In the genomic region with DNA sequence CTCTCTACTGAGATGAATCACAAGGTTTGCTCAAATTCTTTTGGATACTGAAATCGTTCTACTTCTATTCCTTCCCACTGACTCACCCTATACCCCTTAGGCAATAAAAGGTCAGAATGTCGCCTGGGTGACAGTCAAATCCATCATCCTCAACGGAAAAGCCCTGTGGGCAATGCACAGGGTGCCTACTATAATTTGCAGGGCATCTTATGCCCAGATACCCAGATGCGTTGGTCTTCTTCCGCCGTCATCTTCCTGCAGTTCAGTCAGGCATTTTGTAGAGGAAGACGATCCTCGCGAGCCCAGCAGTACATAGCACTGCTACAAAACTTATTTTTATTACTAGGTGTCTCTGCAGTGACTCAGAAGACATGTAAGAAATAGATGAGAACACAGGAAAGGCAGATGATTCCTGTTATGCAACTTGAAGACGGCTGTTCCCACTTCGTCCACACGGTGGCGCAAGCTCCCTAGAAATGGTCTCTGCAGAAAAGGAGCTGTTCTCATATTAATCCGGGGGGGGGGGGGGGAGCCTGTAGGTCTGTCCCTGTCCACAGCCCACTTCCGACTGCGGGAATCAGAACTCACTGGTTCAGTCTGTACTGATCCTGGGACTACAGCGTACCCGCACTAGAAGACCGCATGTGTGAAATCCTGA, we compare ENCODE assay signal across 8 mouse cellular contexts. TPM values are rescaled to one million over a fixed set of nuclear protein-coding genes. Genes with fewer than 3 reads are reported as not detected.
DNase-seq lines count a peak whose midpoint lies in the region; ATAC-seq and TF ChIP-seq lines count a peak whose summit lies in the region.

No protein-coding gene starts in this region.

- H3K27me3 ChIP-seq in intestine, embryonic 14.5 days (replicated peaks; ENCODE audit: control insufficient read depth, insufficient read depth, low read length) = 0 out of 2 replicates have a peak, but pooled peaks cover 2% of the 10 kb centered on the region

- DNase-seq in adipocyte (ENCODE audit: low spot score) = peak; percentile 89
- DNase-seq in gastrocnemius, postnatal 14 days = peak; percentile 82
- DNase-seq in intestine, embryonic 14.5 days (ENCODE audit: low spot score) = peak; percentile 97
- peak; percentile 86 to 94 for DNase-seq in left cerebral cortex, postnatal 10 days (ENCODE audit: extremely low spot score in 1 of 2, low spot score in 2 of 2)
- peak; percentile 94 to 96 for DNase-seq in right cerebral cortex, postnatal 10 days (ENCODE audit: low spot score in 2 of 2)
- peak; percentile 88 for DNase-seq in urinary bladder, postnatal 25 days (ENCODE audit: low spot score)

- H3K4me1 ChIP-seq in cortical plate, adult 2 months (ENCODE audit: control insufficient read depth, insufficient read depth, low read length) = peaks cover 3% of the 10 kb centered on the region
- H3K4me1 ChIP-seq in intestine, embryonic 14.5 days (replicated peaks; ENCODE audit: control insufficient read depth, insufficient read depth, low read length) = no peaks in the 10 kb centered on the region

- 14% methylated on average over 19 of the region's 19 CpGs for WGBS in intestine, embryonic 14.5 days

- H3K27ac ChIP-seq in cortical plate, adult 2 months (ENCODE audit: insufficient read depth, low read length) = peak overlapping the region; percentile 81
- peak overlapping the region; percentile 27; the same call in 1 of the 2 replicates for H3K27ac ChIP-seq in intestine, embryonic 14.5 days (ENCODE audit: low read depth)

- no peaks in the 10 kb centered on the region for H3K9me3 ChIP-seq in intestine, embryonic 14.5 days (ENCODE audit: control insufficient read depth, low read length)

- peak overlapping the region; percentile 38 for H3K9ac ChIP-seq in intestine, embryonic 14.5 days (ENCODE audit: low read length)

- peak overlapping the region; percentile 33 for H3K4me3 ChIP-seq in cortical plate, adult 2 months (ENCODE audit: insufficient read depth, low read length)
- H3K4me3 ChIP-seq in intestine, embryonic 14.5 days (ENCODE audit: low read depth, low read length) = peak overlapping the region; percentile 33

- peak; percentile 76 for ATAC-seq in intestine, embryonic 14.5 days (replicated peaks; ENCODE audit: low FRiP score, low TSS enrichment, low read depth)
- peak; percentile 79 for ATAC-seq in megakaryocyte progenitor cell, adult 5-6 weeks (replicated peaks; ENCODE audit: poor library complexity)

- TF ChIP-seq CTCF in cortical plate, adult 2 months (IDR thresholded peaks at IDR 0.05; ENCODE audit: extremely low read depth, insufficient read depth, low read length) = peak; percentile 97

- peak overlapping the region; percentile 65 for H3K4me2 ChIP-seq in intestine, embryonic 14.5 days (ENCODE audit: low read length)

- TF ChIP-seq POLR2A in cortical plate, adult 2 months (IDR thresholded peaks at IDR 0.05; ENCODE audit: extremely low read depth, insufficient read depth, low read length) = peak; percentile 36; the same call in 1 of the 2 replicates

- no peaks in the 10 kb centered on the region for H3K36me3 ChIP-seq in intestine, embryonic 14.5 days (ENCODE audit: control insufficient read depth, insufficient read depth, low read length)

- intact Hi-C loops in gastrocnemius, postnatal 14 days (cut with DNase I; ENCODE audit: low total_unique reads) = loop anchor here (2.0 to 5.0 kb wide), 2 partner anchors 277 to 333 kb away; no protein-coding TSS in a partner anchor
- intact Hi-C loops in left cerebral cortex, postnatal 10 days (cut with DNase I) = loop anchor here (2.0 to 10.0 kb wide), 4 partner anchors 223 to 535 kb away; a partner anchor contains a TSS

RNA-seq across cellular contexts. Expression of a gene that starts 21.3 kb away (rescaled TPM):
- polyA plus RNA-seq in cortical plate, adult 2 months (2012; rRNA removed) = 2.8 and 3.6 TPM in 2 replicates
- total RNA-seq in gastrocnemius, postnatal 14 days (2021) = not detected
- polyA plus RNA-seq in intestine, embryonic 14.5 days (2014; fragmentation: Nextera tagmentation; extraction: Ambion mirVana) = not detected in 2 replicates
- total RNA-seq in left cerebral cortex, postnatal 10 days (2021) = 1 to 10 TPM; 2.3 to 2.7 TPM
- not detected in 2 replicates for total RNA-seq in megakaryocyte progenitor cell, adult 5-6 weeks (2015)
- total RNA-seq in megakaryocyte progenitor cell, adult 5-6 weeks (2017) = not detected in 2 replicates

Comparison
In these comparisons a context has a peak if more than half of its experiments do, and no peak if none do; other contexts are left out.
1. Peak in every context shown above with its lines: DNase-seq, ATAC-seq, H3K4me3 ChIP-seq and H3K27ac ChIP-seq.